8 mouse cellular contexts compared by ENCODE assay signal in genomic region chr7:141436523-141436892, GRCm38 (mm10). TPM values are rescaled to one million over a fixed set of nuclear protein-coding genes. Genes with fewer than 3 reads are reported as not detected.
A peak's percentile ranks its signal among the peaks of the same experiment; 100 is the strongest.
DNase-seq lines count a peak whose midpoint lies in the region; ATAC-seq and TF ChIP-seq lines count a peak whose summit lies in the region.

No protein-coding gene starts in this region.

- WGBS in heart, adult 2 months: 59% methylated on average over 2 of the region's 2 CpGs
- WGBS in forebrain, postnatal 0 days: 43% methylated on average over 2 of the region's 2 CpGs
- WGBS in liver, embryonic 16.5 days (ENCODE audit: insufficient replicate concordance): 40% methylated on average over 2 of the region's 2 CpGs

- peak overlapping the region; percentile 93 for H3K4me2 ChIP-seq in forebrain, postnatal 0 days (ENCODE audit: low read depth)
- H3K4me2 ChIP-seq in liver, embryonic 16.5 days (ENCODE audit: low read depth, low read length): peak overlapping the region; percentile 92

- peak overlapping the region; percentile 92 for H3K27ac ChIP-seq in heart, adult 2 months
- H3K27ac ChIP-seq in ES-Bruce4 (ENCODE audit: insufficient read depth, low read length): no peak overlapping the region
- H3K27ac ChIP-seq in forebrain, postnatal 0 days (ENCODE audit: low read depth, low read length): peak overlapping the region; percentile 86; the same call in 1 of the 2 replicates
- H3K27ac ChIP-seq in liver, embryonic 16.5 days (ENCODE audit: low read length): peak overlapping the region; percentile 66

- no peaks in the 10 kb centered on the region for H3K9me3 ChIP-seq in ES-Bruce4 (replicated peaks; ENCODE audit: control insufficient read depth, insufficient read depth, low read length, poor library complexity, severe bottlenecking)
- no peaks in the 10 kb centered on the region for H3K9me3 ChIP-seq in forebrain, postnatal 0 days (ENCODE audit: low read length)
- H3K9me3 ChIP-seq in liver, embryonic 16.5 days (replicated peaks; ENCODE audit: control insufficient read depth, low read length): no peaks in the 10 kb centered on the region

- peak in 1 of 2 experiments; percentile 18 for DNase-seq in heart, adult 2 months
- DNase-seq in heart, adult 9 months (ENCODE audit: low spot score in 2 of 2): no peak
- no peak for DNase-seq in forebrain, postnatal 0 days
- DNase-seq in B cell, adult 2 months: no peak
- DNase-seq in c-Kit-positive CD71-positive TER-119-positive erythroid progenitor cells, embryonic 14.5 days (ENCODE audit: low spot score): no peak
- DNase-seq in gastrocnemius, postnatal 25 days: no peak

- H3K4me1 ChIP-seq in heart, adult 2 months (ENCODE audit: control insufficient read depth, insufficient read depth, low read length): peaks cover 12% of the 10 kb centered on the region
- H3K4me1 ChIP-seq in ES-Bruce4 (ENCODE audit: control insufficient read depth, insufficient read depth, low read length): peaks cover 2% of the 10 kb centered on the region
- peaks cover 31% of the 10 kb centered on the region for H3K4me1 ChIP-seq in forebrain, postnatal 0 days (ENCODE audit: insufficient read depth)
- peaks cover 54% of the 10 kb centered on the region for H3K4me1 ChIP-seq in liver, embryonic 16.5 days (ENCODE audit: control insufficient read depth, low read depth, low read length)

- TF ChIP-seq CTCF in heart, adult 2 months (IDR thresholded peaks at IDR 0.05): no peak
- TF ChIP-seq CTCF in ES-Bruce4 (IDR thresholded peaks at IDR 0.05; ENCODE audit: low read depth, low read length): no peak
- no peak for TF ChIP-seq CTCF in forebrain, postnatal 0 days (IDR thresholded peaks at IDR 0.05; ENCODE audit: low read depth)

- no peaks in the 10 kb centered on the region for H3K79me2 ChIP-seq in heart, adult 2 months (replicated peaks; ENCODE audit: control insufficient read depth, insufficient read depth, low read length)

- TF ChIP-seq POLR2A in heart, adult 2 months (IDR thresholded peaks at IDR 0.05; ENCODE audit: insufficient read depth, low read depth, low read length): no peak
- TF ChIP-seq POLR2A in ES-Bruce4 (IDR thresholded peaks at IDR 0.05; ENCODE audit: insufficient read depth, low read length): no peak

- no peak for TF ChIP-seq EP300 in heart, adult 2 months (IDR thresholded peaks at IDR 0.05; ENCODE audit: insufficient read depth, low read depth, low read length)
- TF ChIP-seq EP300 in ES-Bruce4 (IDR thresholded peaks at IDR 0.05; ENCODE audit: insufficient read depth, low read depth, low read length): no peak

- peak overlapping the region; percentile 47; the same call in 1 of the 2 replicates for H3K4me3 ChIP-seq in heart, adult 2 months
- no peak overlapping the region for H3K4me3 ChIP-seq in ES-Bruce4 (ENCODE audit: low read depth, low read length)
- H3K4me3 ChIP-seq in forebrain, postnatal 0 days (ENCODE audit: low read depth, low read length): peak overlapping the region; percentile 70
- H3K4me3 ChIP-seq in liver, embryonic 16.5 days (ENCODE audit: low read depth, low read length): peak overlapping the region; percentile 71

- intact Hi-C loops in heart, adult 2 months (cut with DNase I): no loop called here

- ATAC-seq in forebrain, postnatal 0 days: no peak
- no peak for ATAC-seq in liver, embryonic 16.5 days (ENCODE audit: low read depth)

- H3K9ac ChIP-seq in heart, adult 2 months (ENCODE audit: low read depth, low read length): no peak overlapping the region
- H3K9ac ChIP-seq in ES-Bruce4 (ENCODE audit: low read depth, poor library complexity, severe bottlenecking): peak overlapping the region; percentile 75
- H3K9ac ChIP-seq in forebrain, postnatal 0 days: peak overlapping the region; percentile 87
- H3K9ac ChIP-seq in liver, embryonic 16.5 days (ENCODE audit: low read depth, low read length): peak overlapping the region; percentile 71; the same call in 1 of the 2 replicates

- H3K27me3 ChIP-seq in heart, adult 2 months (ENCODE audit: control insufficient read depth, insufficient read depth, low read length): no peaks in the 10 kb centered on the region
- H3K27me3 ChIP-seq in ES-Bruce4 (ENCODE audit: control insufficient read depth, insufficient read depth, low read length, poor library complexity, severe bottlenecking): no peaks in the 10 kb centered on the region
- no peaks in the 10 kb centered on the region for H3K27me3 ChIP-seq in forebrain, postnatal 0 days (ENCODE audit: insufficient read depth, low read length)
- H3K27me3 ChIP-seq in liver, embryonic 16.5 days (ENCODE audit: control insufficient read depth, insufficient read depth, low read depth, low read length): no peaks in the 10 kb centered on the region

- no peaks in the 10 kb centered on the region for H3K36me3 ChIP-seq in heart, adult 2 months (ENCODE audit: control insufficient read depth, insufficient read depth, low read length)
- peaks cover 30% of the 10 kb centered on the region for H3K36me3 ChIP-seq in ES-Bruce4 (ENCODE audit: control insufficient read depth, insufficient read depth, low read length, poor library complexity, severe bottlenecking)
- peaks cover 30% of the 10 kb centered on the region for H3K36me3 ChIP-seq in forebrain, postnatal 0 days (ENCODE audit: insufficient read depth)
- H3K36me3 ChIP-seq in liver, embryonic 16.5 days (ENCODE audit: control insufficient read depth, insufficient read depth): peaks cover 27% of the 10 kb centered on the region

RNA-seq across cellular contexts. Expression of gene Slc25a22, which starts 1.2 kb away (rescaled TPM):
- total RNA-seq in heart, adult 2 months (2021): 10 to 100 TPM; 55.8 to 72.6 TPM
- 85.8 and 88.9 TPM in 2 replicates for polyA plus RNA-seq in heart, adult 2 months (2012; rRNA removed)
- 16.3 and 19.9 TPM in 2 replicates for polyA plus RNA-seq in ES-Bruce4 (2011; ENCODE audit: insufficient read depth, insufficient read length, low read depth, missing spikeins)
- 115 and 141 TPM in 2 replicates for total RNA-seq in forebrain, postnatal 0 days (2014; rRNA removed)
- 106 and 132 TPM in 2 replicates for polyA plus RNA-seq in forebrain, postnatal 0 days (2015; fragmentation: Nextera tagmentation; extraction: Ambion mirVana)
- polyA plus RNA-seq in liver, embryonic 16.5 days (2015; fragmentation: Nextera tagmentation; extraction: Ambion mirVana): 18.7 and 20.7 TPM in 2 replicates
- total RNA-seq in gastrocnemius, postnatal 25 days (2021): 10 to 100 TPM; 17.1 to 32.9 TPM

RNA-seq across cellular contexts. Expression of gene Cend1, which starts 7.2 kb away (rescaled TPM):
- total RNA-seq in heart, adult 2 months (2021): 1 to 10 TPM; 1.0 to 1.4 TPM
- polyA plus RNA-seq in heart, adult 2 months (2012; rRNA removed): 1.8 and 2.6 TPM in 2 replicates
- polyA plus RNA-seq in ES-Bruce4 (2011; ENCODE audit: insufficient read depth, insufficient read length, low read depth, missing spikeins): 1.3 and 2.2 TPM in 2 replicates
- 83.3 and 94.7 TPM in 2 replicates for total RNA-seq in forebrain, postnatal 0 days (2014; rRNA removed)
- 111 and 125 TPM in 2 replicates for polyA plus RNA-seq in forebrain, postnatal 0 days (2015; fragmentation: Nextera tagmentation; extraction: Ambion mirVana)
- not detected in 2 replicates for polyA plus RNA-seq in liver, embryonic 16.5 days (2015; fragmentation: Nextera tagmentation; extraction: Ambion mirVana)
- under 1 TPM; 0.38 to 0.75 TPM for total RNA-seq in gastrocnemius, postnatal 25 days (2021)

RNA-seq across cellular contexts. Expression of gene Pidd1, which starts 7.3 kb away (rescaled TPM):
- total RNA-seq in heart, adult 2 months (2021): under 1 TPM; 0.37 to 0.70 TPM
- 1.8 and 2.0 TPM in 2 replicates for polyA plus RNA-seq in heart, adult 2 months (2012; rRNA removed)
- 22.1 and 27.6 TPM in 2 replicates for polyA plus RNA-seq in ES-Bruce4 (2011; ENCODE audit: insufficient read depth, insufficient read length, low read depth, missing spikeins)
- 2.0 and 2.2 TPM in 2 replicates for total RNA-seq in forebrain, postnatal 0 days (2014; rRNA removed)
- polyA plus RNA-seq in forebrain, postnatal 0 days (2015; fragmentation: Nextera tagmentation; extraction: Ambion mirVana): 2.3 and 2.4 TPM in 2 replicates
- polyA plus RNA-seq in liver, embryonic 16.5 days (2015; fragmentation: Nextera tagmentation; extraction: Ambion mirVana): 8.8 and 9.7 TPM in 2 replicates
- under 1 TPM; 0.18 to 0.75 TPM for total RNA-seq in gastrocnemius, postnatal 25 days (2021)

RNA-seq across cellular contexts. Expression of gene Rplp2, which starts 10.7 kb away (rescaled TPM):
- total RNA-seq in heart, adult 2 months (2021): 100 to 1,000 TPM; 848 to 928 TPM
- polyA plus RNA-seq in heart, adult 2 months (2012; rRNA removed): 404 and 421 TPM in 2 replicates
- 2,328 and 2,759 TPM in 2 replicates for polyA plus RNA-seq in ES-Bruce4 (2011; ENCODE audit: insufficient read depth, insufficient read length, low read depth, missing spikeins)
- 312 and 427 TPM in 2 replicates for total RNA-seq in forebrain, postnatal 0 days (2014; rRNA removed)
- polyA plus RNA-seq in forebrain, postnatal 0 days (2015; fragmentation: Nextera tagmentation; extraction: Ambion mirVana): 868 and 1,034 TPM in 2 replicates
- polyA plus RNA-seq in liver, embryonic 16.5 days (2015; fragmentation: Nextera tagmentation; extraction: Ambion mirVana): 644 and 698 TPM in 2 replicates
- 100 to 1,000 TPM; 531 to 541 TPM for total RNA-seq in gastrocnemius, postnatal 25 days (2021)

RNA-seq across cellular contexts. Expression of gene Pnpla2, which starts 18.5 kb away (rescaled TPM):
- total RNA-seq in heart, adult 2 months (2021): 100 to 1,000 TPM; 398 to 572 TPM
- polyA plus RNA-seq in heart, adult 2 months (2012; rRNA removed): 597 and 669 TPM in 2 replicates
- polyA plus RNA-seq in ES-Bruce4 (2011; ENCODE audit: insufficient read depth, insufficient read length, low read depth, missing spikeins): 33.3 and 43.5 TPM in 2 replicates
- total RNA-seq in forebrain, postnatal 0 days (2014; rRNA removed): 6.2 and 7.7 TPM in 2 replicates
- polyA plus RNA-seq in forebrain, postnatal 0 days (2015; fragmentation: Nextera tagmentation; extraction: Ambion mirVana): 18.3 and 22.4 TPM in 2 replicates
- polyA plus RNA-seq in liver, embryonic 16.5 days (2015; fragmentation: Nextera tagmentation; extraction: Ambion mirVana): 14.9 and 15.5 TPM in 2 replicates
- total RNA-seq in gastrocnemius, postnatal 25 days (2021): 100 to 1,000 TPM; 265 to 357 TPM

Comparison
In these comparisons a context has a peak if more than half of its experiments do, and no peak if none do; other contexts are left out.
1. RNA of gene Cend1, which starts 7.2 kb away (polyA plus RNA-seq): 111 to 125 TPM in forebrain, postnatal 0 days; 1.3 to 2.2 TPM in ES-Bruce4, 1.8 to 2.6 TPM in heart, adult 2 months and not detected in liver, embryonic 16.5 days; every median in the first group is over 10 times any median in the second.